Mouse (Mus musculus) lung, postnatal 0 days (tissue): ENCODE data around the gene Fez2.

Source experiments
- CTCF ChIP-seq: IDR thresholded peaks from 2 replicates; pipeline ENCODE4 v1.5.1; 2016; ENCODE audit warnings: antibody characterized with exemption, mild to moderate bottlenecking
- EP300 ChIP-seq: IDR thresholded peaks from 2 replicates; pipeline ENCODE4 v1.6.1; 2016; ENCODE audit warnings: antibody characterized with exemption, mild to moderate bottlenecking, control low read depth

DNA sequence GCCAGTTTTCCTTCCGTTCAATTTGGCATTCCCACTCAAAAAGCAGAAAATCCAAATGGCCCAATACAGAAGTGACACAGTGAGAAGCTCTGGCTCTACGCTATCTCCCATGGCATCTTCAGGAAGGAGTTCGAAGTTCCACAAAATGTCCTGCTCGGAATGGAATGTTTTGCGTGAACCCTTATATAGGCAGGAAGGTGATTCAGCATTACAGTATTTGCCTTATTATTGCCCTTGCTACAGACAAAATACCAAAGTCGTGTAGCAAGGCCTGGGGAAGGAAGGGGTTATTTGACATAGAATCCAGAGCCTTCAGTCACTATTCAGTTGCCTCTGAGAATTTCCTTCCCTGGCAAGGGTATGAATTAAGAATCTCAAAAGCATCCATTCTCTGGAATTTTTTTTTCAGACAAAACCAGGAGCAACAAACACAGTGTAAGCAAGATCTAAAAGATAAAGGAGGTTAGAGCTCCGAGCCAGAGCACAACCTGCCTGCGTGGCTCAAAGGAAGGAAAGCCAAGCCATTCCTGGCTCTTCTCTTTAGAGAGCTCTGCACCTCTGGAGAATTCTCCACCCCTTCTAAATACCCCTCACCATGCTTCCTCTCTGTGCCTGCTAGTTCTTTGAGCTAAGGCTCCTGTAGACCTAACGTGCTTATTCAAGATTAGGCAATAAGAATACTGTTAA lies 25.4 kb downstream of the Fez2 start:
- TF ChIP-seq CTCF: no peak
- TF ChIP-seq EP300: no peak
